Mouse (Mus musculus): ENCODE data around the gene Olig3. TPM values are rescaled to one million over a fixed set of nuclear protein-coding genes. Genes with fewer than 3 reads are reported as not detected.
A peak's percentile ranks its signal among the peaks of the same experiment; 100 is the strongest.

Olig3 gene
- polyA plus RNA-seq, 1 experiment, result 0.04 TPM

DNA sequence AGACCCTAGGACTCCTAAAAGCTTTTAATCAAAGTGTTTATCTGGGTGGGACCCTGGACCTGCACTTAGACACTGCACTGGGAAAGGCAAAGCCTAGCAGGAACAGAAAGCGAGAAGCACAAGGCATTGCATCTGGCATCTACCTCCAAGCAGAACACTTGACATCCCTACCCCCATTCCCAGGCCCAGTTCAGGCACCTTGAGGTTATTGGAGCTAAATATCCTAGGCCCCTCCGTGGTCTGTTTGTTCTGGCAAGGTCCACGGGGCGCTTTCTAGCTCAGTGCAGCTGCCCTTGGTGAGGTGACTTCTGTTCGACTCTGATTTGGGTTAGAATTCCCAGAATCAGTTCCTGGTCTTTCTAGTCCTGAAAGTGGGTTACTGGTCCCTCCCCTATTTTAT, 2.7 kb upstream of the Olig3 start:
- peaks cover 16% of the 10 kb centered on the region for H3K27me3 ChIP-seq (ENCODE audit: control insufficient read depth, insufficient read depth, low read length)
- H3K36me3 ChIP-seq (ENCODE audit: control insufficient read depth, insufficient read depth, low read length), result no peaks in the 10 kb centered on the region
- no peak overlapping the region for H3K27ac ChIP-seq (ENCODE audit: insufficient read depth, low read length)
- DNase-seq (ENCODE audit: low read depth in 1 of 2, low spot score in 2 of 2), result no peak
- TF ChIP-seq POLR2A (IDR thresholded peaks at IDR 0.05; ENCODE audit: low read depth, low read length) (no peak), CTCF (IDR thresholded peaks at IDR 0.05; ENCODE audit: extremely low read depth, insufficient read depth, insufficient read length, insufficient replicate concordance) (no peak)
- WGBS, result 21% methylated on average over 5 of the region's 5 CpGs
- no peak overlapping the region for H3K4me3 ChIP-seq (ENCODE audit: extremely low read depth, insufficient read depth, insufficient read length)
- H3K4me1 ChIP-seq (ENCODE audit: control insufficient read depth, insufficient read depth, insufficient read length), result peaks cover 10% of the 10 kb centered on the region

DNA sequence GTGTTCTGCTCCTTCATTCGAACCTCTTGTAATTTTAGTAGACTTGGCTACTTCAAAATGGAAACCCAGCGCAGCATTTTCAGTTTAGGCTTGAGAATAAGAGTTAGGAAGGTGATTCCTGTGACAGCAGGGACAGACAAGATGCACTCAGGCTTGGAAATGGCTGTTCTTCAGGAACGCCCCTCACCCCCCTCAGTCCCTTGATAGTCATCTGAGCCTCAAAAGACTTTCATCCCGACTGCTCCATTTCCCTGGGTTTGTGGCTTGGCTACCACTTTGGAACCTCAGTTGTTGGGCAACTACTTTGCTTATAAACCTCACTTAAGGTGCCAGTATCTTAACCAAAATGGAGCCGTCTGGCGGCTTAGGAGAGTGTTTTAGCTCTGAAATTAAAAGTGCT, 2.2 kb upstream of the Olig3 start:
- no peaks in the 10 kb centered on the region for H3K36me3 ChIP-seq (ENCODE audit: control insufficient read depth, insufficient read depth, low read length)
- WGBS, result 15% methylated on average over 6 of the region's 6 CpGs
- peaks cover 10% of the 10 kb centered on the region for H3K4me1 ChIP-seq (ENCODE audit: control insufficient read depth, insufficient read depth, insufficient read length)
- TF ChIP-seq POLR2A (IDR thresholded peaks at IDR 0.05; ENCODE audit: low read depth, low read length), result no peak
- no peak for TF ChIP-seq CTCF (IDR thresholded peaks at IDR 0.05; ENCODE audit: extremely low read depth, insufficient read depth, insufficient read length, insufficient replicate concordance)
- DNase-seq (ENCODE audit: low read depth in 1 of 2, low spot score in 2 of 2), result no peak
- H3K4me3 ChIP-seq (ENCODE audit: extremely low read depth, insufficient read depth, insufficient read length), result no peak overlapping the region
- no peak overlapping the region for H3K27ac ChIP-seq (ENCODE audit: insufficient read depth, low read length)
- peaks cover 16% of the 10 kb centered on the region for H3K27me3 ChIP-seq (ENCODE audit: control insufficient read depth, insufficient read depth, low read length)

DNA sequence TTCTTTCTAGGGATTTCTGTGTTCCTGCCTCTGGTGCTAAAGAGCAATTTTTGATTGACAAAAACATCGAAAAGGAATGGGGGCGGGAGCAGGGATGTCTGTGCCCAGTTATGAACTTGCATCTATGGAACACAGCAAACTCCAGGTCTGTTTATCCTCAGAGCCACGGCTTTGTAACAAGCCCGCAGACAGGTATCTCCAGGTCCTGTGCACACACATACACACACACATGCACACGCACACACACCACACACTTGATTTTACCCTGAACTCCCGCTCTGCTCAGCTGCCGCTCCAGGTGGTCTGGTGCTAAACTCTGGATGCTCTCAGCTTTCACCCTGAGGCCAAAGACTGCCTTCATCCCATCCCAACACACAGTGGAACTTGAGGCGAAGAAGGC, 1.3 kb upstream of the Olig3 start:
- peaks cover 16% of the 10 kb centered on the region for H3K27me3 ChIP-seq (ENCODE audit: control insufficient read depth, insufficient read depth, low read length)
- H3K4me1 ChIP-seq (ENCODE audit: control insufficient read depth, insufficient read depth, insufficient read length), result peaks cover 10% of the 10 kb centered on the region
- TF ChIP-seq POLR2A (IDR thresholded peaks at IDR 0.05; ENCODE audit: low read depth, low read length), result no peak
- no peak for TF ChIP-seq CTCF (IDR thresholded peaks at IDR 0.05; ENCODE audit: extremely low read depth, insufficient read depth, insufficient read length, insufficient replicate concordance)
- DNase-seq (ENCODE audit: low read depth in 1 of 2, low spot score in 2 of 2), result no peak
- WGBS, result 16% methylated on average over 8 of the region's 8 CpGs
- H3K4me3 ChIP-seq (ENCODE audit: extremely low read depth, insufficient read depth, insufficient read length), result no peak overlapping the region
- no peak overlapping the region for H3K27ac ChIP-seq (ENCODE audit: insufficient read depth, low read length)
- H3K36me3 ChIP-seq (ENCODE audit: control insufficient read depth, insufficient read depth, low read length), result no peaks in the 10 kb centered on the region

DNA sequence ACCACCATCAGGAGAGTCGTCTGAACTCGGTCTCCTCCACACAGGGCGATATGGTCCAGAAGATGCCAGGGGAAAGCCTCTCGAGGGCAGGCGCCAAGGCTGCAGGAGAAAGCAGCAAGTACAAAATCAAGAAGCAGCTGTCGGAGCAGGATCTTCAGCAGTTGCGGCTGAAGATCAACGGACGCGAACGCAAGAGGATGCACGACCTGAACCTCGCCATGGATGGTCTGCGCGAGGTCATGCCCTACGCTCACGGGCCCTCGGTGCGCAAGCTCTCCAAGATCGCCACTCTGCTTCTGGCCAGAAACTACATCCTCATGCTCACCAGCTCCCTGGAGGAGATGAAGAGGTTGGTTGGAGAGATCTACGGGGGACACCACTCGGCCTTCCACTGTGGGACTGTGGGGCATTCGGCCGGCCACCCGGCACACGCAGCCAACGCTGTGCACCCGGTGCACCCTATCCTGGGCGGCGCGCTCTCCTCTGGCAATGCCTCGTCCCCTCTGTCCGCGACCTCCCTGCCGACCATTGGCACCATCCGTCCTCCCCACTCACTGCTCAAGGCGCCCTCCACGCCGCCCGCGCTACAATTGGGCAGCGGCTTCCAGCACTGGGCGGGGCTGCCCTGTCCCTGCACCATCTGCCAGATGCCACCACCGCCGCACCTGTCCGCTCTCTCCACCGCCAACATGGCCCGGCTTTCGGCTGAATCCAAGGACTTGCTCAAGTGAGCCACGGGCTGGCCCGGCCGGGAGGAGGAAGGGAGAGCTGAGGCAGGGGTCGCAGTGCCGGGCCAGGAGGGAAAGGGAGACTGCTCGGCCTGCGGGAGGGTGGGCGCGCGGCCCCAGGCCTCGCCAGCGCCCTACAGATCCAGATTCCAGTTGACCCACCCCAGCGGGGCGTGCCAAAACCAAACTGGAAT, 648 bp downstream of the Olig3 start:
- H3K4me3 ChIP-seq (ENCODE audit: extremely low read depth, insufficient read depth, insufficient read length), result peak overlapping the region; percentile 24; the same call in 1 of the 2 replicates
- H3K4me1 ChIP-seq (ENCODE audit: control insufficient read depth, insufficient read depth, insufficient read length), result peaks cover 13% of the 10 kb centered on the region
- TF ChIP-seq POLR2A (IDR thresholded peaks at IDR 0.05; ENCODE audit: low read depth, low read length), result no peak
- no peak for TF ChIP-seq CTCF (IDR thresholded peaks at IDR 0.05; ENCODE audit: extremely low read depth, insufficient read depth, insufficient read length, insufficient replicate concordance)
- no peak for DNase-seq (ENCODE audit: low read depth in 1 of 2, low spot score in 2 of 2)
- WGBS, result 7% methylated on average over 63 of the region's 63 CpGs
- no peaks in the 10 kb centered on the region for H3K36me3 ChIP-seq (ENCODE audit: control insufficient read depth, insufficient read depth, low read length)
- no peak overlapping the region for H3K27ac ChIP-seq (ENCODE audit: insufficient read depth, low read length)
- H3K27me3 ChIP-seq (ENCODE audit: control insufficient read depth, insufficient read depth, low read length), result peaks cover 19% of the 10 kb centered on the region

DNA sequence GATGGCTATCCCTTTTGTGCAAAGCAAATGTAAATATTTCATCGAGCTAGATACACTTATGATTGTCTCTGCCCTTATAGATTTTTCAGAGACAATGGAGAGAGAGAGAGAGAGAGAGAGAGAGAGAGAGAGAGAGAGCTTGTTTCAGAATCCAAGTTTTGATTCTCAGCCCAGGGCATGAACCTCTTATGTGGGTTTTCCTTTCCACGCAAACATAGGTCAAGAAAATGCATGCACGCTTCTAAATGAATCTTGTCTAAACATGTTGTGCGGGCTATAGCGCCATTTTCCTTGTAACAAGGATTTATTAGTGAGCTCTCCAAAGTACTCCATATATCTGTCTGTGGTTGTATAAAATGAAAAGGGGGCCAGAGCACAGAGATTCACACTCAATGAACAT, 1.5 kb downstream of the Olig3 start:
- TF ChIP-seq POLR2A (IDR thresholded peaks at IDR 0.05; ENCODE audit: low read depth, low read length), result no peak
- no peak for TF ChIP-seq CTCF (IDR thresholded peaks at IDR 0.05; ENCODE audit: extremely low read depth, insufficient read depth, insufficient read length, insufficient replicate concordance)
- 71% methylated on average over 5 of the region's 5 CpGs for WGBS
- Histone ChIP-seq H3K36me3 (ENCODE audit: control insufficient read depth, insufficient read depth, low read length) (no peaks in the 10 kb centered on the region), H3K4me3 (ENCODE audit: extremely low read depth, insufficient read depth, insufficient read length) (no peak overlapping the region), H3K4me1 (ENCODE audit: control insufficient read depth, insufficient read depth, insufficient read length) (peaks cover 14% of the 10 kb centered on the region), H3K27me3 (ENCODE audit: control insufficient read depth, insufficient read depth, low read length) (peaks cover 15% of the 10 kb centered on the region), H3K27ac (ENCODE audit: insufficient read depth, low read length) (no peak overlapping the region)
- DNase-seq (ENCODE audit: low read depth in 1 of 2, low spot score in 2 of 2), result no peak

DNA sequence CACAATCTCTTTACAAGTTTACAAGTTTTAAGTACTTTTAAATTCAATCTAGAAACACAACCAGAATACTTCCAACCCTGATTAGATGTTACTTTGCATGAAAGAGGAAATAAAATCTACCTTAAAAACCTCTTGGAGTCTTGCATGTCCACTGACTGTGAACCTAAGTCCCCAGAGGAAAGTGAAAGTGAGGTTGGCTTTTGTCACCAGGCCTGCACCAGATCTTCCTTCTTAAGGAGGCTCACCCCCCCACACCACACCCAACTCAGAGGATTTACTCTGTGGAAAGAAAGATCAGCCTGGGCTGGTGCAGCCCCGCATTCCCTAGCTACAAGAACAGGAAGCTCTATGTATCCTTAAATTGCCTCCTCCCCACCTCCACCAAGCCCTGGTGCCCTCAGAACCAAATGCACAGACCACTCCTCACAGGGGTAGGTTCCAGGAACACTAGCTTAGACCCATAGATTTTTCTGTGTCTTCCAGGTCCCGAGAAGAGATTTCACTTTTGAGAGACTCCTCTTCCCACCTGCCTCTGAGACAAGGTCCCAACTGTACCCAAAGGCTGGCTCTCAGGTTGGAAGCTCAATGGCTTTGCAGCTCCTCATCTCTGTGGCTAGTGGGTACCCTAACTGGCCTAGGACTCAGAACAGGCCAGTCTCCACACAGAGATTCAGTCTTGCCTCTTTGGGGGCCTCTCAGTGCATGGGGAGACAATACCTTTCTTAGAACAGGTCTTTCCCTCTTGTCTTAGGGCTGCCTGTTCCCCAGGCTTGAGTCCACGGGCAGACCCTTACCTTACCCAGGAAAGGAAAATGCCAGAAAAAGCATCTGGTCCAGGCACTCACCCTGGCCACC, 4.3 kb downstream of the Olig3 start:
- peaks cover 10% of the 10 kb centered on the region for H3K27me3 ChIP-seq (ENCODE audit: control insufficient read depth, insufficient read depth, low read length)
- no peak for DNase-seq (ENCODE audit: low read depth in 1 of 2, low spot score in 2 of 2)
- H3K27ac ChIP-seq (ENCODE audit: insufficient read depth, low read length), result no peak overlapping the region
- TF ChIP-seq CTCF (IDR thresholded peaks at IDR 0.05; ENCODE audit: extremely low read depth, insufficient read depth, insufficient read length, insufficient replicate concordance), result no peak
- TF ChIP-seq POLR2A (IDR thresholded peaks at IDR 0.05; ENCODE audit: low read depth, low read length), result no peak
- no peaks in the 10 kb centered on the region for H3K36me3 ChIP-seq (ENCODE audit: control insufficient read depth, insufficient read depth, low read length)
- WGBS, result 56% methylated on average over 3 of the region's 3 CpGs
- no peak overlapping the region for H3K4me3 ChIP-seq (ENCODE audit: extremely low read depth, insufficient read depth, insufficient read length)
- H3K4me1 ChIP-seq (ENCODE audit: control insufficient read depth, insufficient read depth, insufficient read length), result peaks cover 15% of the 10 kb centered on the region

All from spleen, adult 2 months (tissue).